Comparison of ENCODE assay signal across 9 mouse cellular contexts in the genomic region with DNA sequence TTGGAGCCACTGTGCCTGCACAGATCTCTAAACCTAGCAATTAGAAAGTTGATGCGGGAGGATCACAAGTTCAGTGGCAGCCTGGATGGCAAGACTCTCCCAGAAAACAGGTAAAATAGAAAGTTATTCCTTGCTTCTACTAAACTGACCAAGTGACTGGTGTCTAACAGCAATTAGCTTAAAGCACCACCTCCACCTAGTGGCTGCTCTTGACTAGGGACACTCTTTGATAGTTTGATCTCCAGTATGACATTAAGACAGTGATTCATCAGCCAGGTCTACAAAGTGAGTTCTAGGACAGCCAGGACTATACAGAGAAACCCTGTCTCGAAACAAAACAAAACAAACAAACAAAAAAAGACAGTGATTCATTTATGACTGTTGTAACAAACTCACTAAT. TPM values are rescaled to one million over a fixed set of nuclear protein-coding genes. Genes with fewer than 3 reads are reported as not detected.
DNase-seq lines count a peak whose midpoint lies in the region; ATAC-seq lines count a peak whose summit lies in the region.
"Had no signal": no experiment of that assay in that cellular context is flagged by ENCODE, and none has a peak within 500 bp of the region (broad histone marks: within the 10 kb centered on the region; RNA-seq: fewer than 3 reads in every experiment).

No protein-coding gene starts in this region.

- WGBS in limb, embryonic 11.5 days, result 52% methylated on average over 2 of the region's 2 CpGs
- 65% methylated on average over 2 of the region's 2 CpGs for WGBS in limb, embryonic 10.5 days

- no peaks in the 10 kb centered on the region for H3K4me1 ChIP-seq in limb, embryonic 11.5 days (ENCODE audit: control insufficient read depth, insufficient read depth, low read length)
- peaks cover 2% of the 10 kb centered on the region for H3K4me1 ChIP-seq in limb, embryonic 10.5 days

- H3K9ac ChIP-seq in limb, embryonic 11.5 days (ENCODE audit: low read length), result no peak overlapping the region
- H3K9ac ChIP-seq: liver, embryonic 13.5 days had no signal

- no peak overlapping the region for H3K4me2 ChIP-seq in limb, embryonic 11.5 days (ENCODE audit: low read depth, severe bottlenecking)
- H3K4me2 ChIP-seq: liver, embryonic 13.5 days had no signal

- H3K36me3 ChIP-seq in limb, embryonic 11.5 days (ENCODE audit: control insufficient read depth, insufficient read depth, low read length), result no peaks in the 10 kb centered on the region
- no peaks in the 10 kb centered on the region for H3K36me3 ChIP-seq in limb, embryonic 10.5 days
- H3K36me3 ChIP-seq: liver, embryonic 13.5 days had no signal

- H3K4me3 ChIP-seq in limb, embryonic 11.5 days (ENCODE audit: low read depth, low read length), result no peak overlapping the region
- no peak overlapping the region for H3K4me3 ChIP-seq in limb, embryonic 10.5 days
- H3K4me3 ChIP-seq: liver, embryonic 13.5 days had no signal

- no peak for ATAC-seq in limb, embryonic 11.5 days (ENCODE audit: insufficient number of reproducible peaks, low FRiP score, low TSS enrichment, low read depth)
- peak; percentile 73 for ATAC-seq in common myeloid progenitor, adult 5-6 weeks (replicated peaks; ENCODE audit: low read depth, poor library complexity, severe bottlenecking)

- no peaks in the 10 kb centered on the region for H3K27me3 ChIP-seq in limb, embryonic 11.5 days (ENCODE audit: control insufficient read depth, insufficient read depth, low read length)
- no peaks in the 10 kb centered on the region for H3K27me3 ChIP-seq in limb, embryonic 10.5 days (ENCODE audit: low read depth, poor library complexity, severe bottlenecking)

- peak; percentile 31 to 70 for DNase-seq in adrenal gland, adult (ENCODE audit: inconsistent age in 2 of 2, low spot score in 1 of 2)
- no peak for DNase-seq in adrenal gland, postnatal 4 days (ENCODE audit: low spot score in 2 of 2)
- DNase-seq in limb, embryonic 11.5 days (ENCODE audit: low spot score), result peak; percentile 26
- DNase-seq in limb, embryonic 10.5 days (ENCODE audit: low spot score), result no peak
- DNase-seq in lung, postnatal 36 days, result peak; percentile 74
- no peak for DNase-seq in testis, postnatal 14 days (ENCODE audit: low spot score)
- no peak for DNase-seq in layer of hippocampus, adult 8-10 months (ENCODE audit: low spot score in 2 of 2)
- DNase-seq: liver, embryonic 13.5 days had no signal

- H3K27ac ChIP-seq in limb, embryonic 11.5 days (replicated peaks; ENCODE audit: low read depth, low read length), result no peak overlapping the region
- H3K27ac ChIP-seq in limb, embryonic 10.5 days, result no peak overlapping the region
- H3K27ac ChIP-seq: liver, embryonic 13.5 days had no signal

- no peaks in the 10 kb centered on the region for H3K9me3 ChIP-seq in limb, embryonic 11.5 days (ENCODE audit: control insufficient read depth, low read length)
- no peaks in the 10 kb centered on the region for H3K9me3 ChIP-seq in limb, embryonic 10.5 days (replicated peaks)
- H3K9me3 ChIP-seq: liver, embryonic 13.5 days had no signal

RNA-seq across cellular contexts. Expression of a gene that starts 5.3 kb away (rescaled TPM):
- total RNA-seq in adrenal gland, postnatal 4 days (2021), result 100 to 1,000 TPM in 1 of 2 experiments, 10 to 100 TPM in 1; 98.2 to 102 TPM
- 177 and 184 TPM in 2 replicates for polyA plus RNA-seq in limb, embryonic 11.5 days (2014; fragmentation: Nextera tagmentation; extraction: Ambion mirVana)
- 149 and 174 TPM in 2 replicates for polyA plus RNA-seq in limb, embryonic 10.5 days (2016; fragmentation: Nextera tagmentation; extraction: Ambion mirVana)
- 88.6 and 96.6 TPM in 2 replicates for total RNA-seq in common myeloid progenitor, adult 5-6 weeks (2017)
- 100 to 1,000 TPM; 124 to 140 (median 133) TPM for total RNA-seq in layer of hippocampus, adult 8-10 months (2022)

RNA-seq across cellular contexts. Expression of a gene that starts 40.5 kb away (rescaled TPM):
- total RNA-seq in adrenal gland, postnatal 4 days (2021), result 1 to 10 TPM; 3.4 to 4.8 TPM
- polyA plus RNA-seq in limb, embryonic 11.5 days (2014; fragmentation: Nextera tagmentation; extraction: Ambion mirVana), result not detected in 2 replicates
- not detected in 2 replicates for polyA plus RNA-seq in limb, embryonic 10.5 days (2016; fragmentation: Nextera tagmentation; extraction: Ambion mirVana)
- 1.1 and 4.2 TPM in 2 replicates for total RNA-seq in common myeloid progenitor, adult 5-6 weeks (2017)
- total RNA-seq in layer of hippocampus, adult 8-10 months (2022), result not detected

Comparison
In these comparisons a context has a peak if more than half of its experiments do, and no peak if none do; other contexts are left out.
1. DNase-seq: peak in adrenal gland, adult (2 of 2), limb, embryonic 11.5 days (single experiment) and lung, postnatal 36 days (single experiment); none in adrenal gland, postnatal 4 days (0 of 2), limb, embryonic 10.5 days (single experiment), testis, postnatal 14 days (single experiment) and layer of hippocampus, adult 8-10 months (0 of 2).